Mouse (Mus musculus) embryonic facial prominence, embryonic 13.5 days (tissue): ENCODE data around the gene Dhrs4. TPM values are rescaled to one million over a fixed set of nuclear protein-coding genes. Genes with fewer than 3 reads are reported as not detected.

Source experiments
- ATAC-seq: fragments of 200-750 bp; cut with Nextera tagmentation; 2 replicates; pipeline ENCODE4 v1.8.0; 2017; ENCODE audit warnings: low read depth; ENCODE audit not compliant: insufficient number of reproducible peaks, insufficient read depth, low FRiP score, low TSS enrichment
- H3K27ac ChIP-seq: fragments of 300-500 bp; sonication (generic); 2 replicates; pipeline ENCODE4 v1.5.1; 2015; ENCODE audit warnings: moderate library complexity, mild to moderate bottlenecking, inconsistent platforms
- H3K27me3 ChIP-seq: fragments of 300-500 bp; sonication (generic); 2 replicates; pipeline ENCODE4 v1.6.1; 2015; ENCODE audit warnings: mild to moderate bottlenecking, inconsistent platforms
- H3K36me3 ChIP-seq: fragments of 300-500 bp; sonication (generic); 2 replicates; pipeline ENCODE4 v1.6.1; 2015; ENCODE audit warnings: mild to moderate bottlenecking, inconsistent platforms
- H3K4me1 ChIP-seq: fragments of 300-500 bp; sonication (generic); 2 replicates; pipeline ENCODE4 v1.6.1; 2015; ENCODE audit warnings: inconsistent platforms
- H3K4me2 ChIP-seq: fragments of 300-500 bp; sonication (generic); 2 replicates; pipeline ENCODE4 v1.6.1; 2015; ENCODE audit warnings: moderate library complexity, mild to moderate bottlenecking, inconsistent platforms
- H3K4me3 ChIP-seq: fragments of 300-500 bp; sonication (generic); 2 replicates; pipeline ENCODE4 v1.5.1; 2015; ENCODE audit warnings: mild to moderate bottlenecking, inconsistent platforms
- H3K9ac ChIP-seq: fragments of 300-500 bp; sonication (generic); 2 replicates; pipeline ENCODE4 v1.6.1; 2015; ENCODE audit warnings: mild to moderate bottlenecking, inconsistent platforms
- H3K9me3 ChIP-seq: fragments of 300-500 bp; sonication (generic); 2 replicates; pipeline ENCODE4 v1.6.1; 2016; ENCODE audit warnings: inconsistent platforms
- WGBS: fragments of 180-500 bp; shearing (Covaris S2); methylation state at CpG from one replicate; pipeline ENCODE4 v1.1.7; 2015; ENCODE audit warnings: mixed read lengths; 5-methylcytosine and 5-hydroxymethylcytosine counted together
- polyA plus RNA-seq: library from polyadenylated mRNA; unstranded; fragments of >200 nt; fragmentation: Nextera tagmentation; extraction: Ambion mirVana; gene quantifications from 2 replicates; pipeline ENCODE4 v1.2.1, GENCODE M21; 2015

Dhrs4 gene
- polyA plus RNA-seq, 1 experiment from 2014 or later: 98.6 TPM

DNA sequence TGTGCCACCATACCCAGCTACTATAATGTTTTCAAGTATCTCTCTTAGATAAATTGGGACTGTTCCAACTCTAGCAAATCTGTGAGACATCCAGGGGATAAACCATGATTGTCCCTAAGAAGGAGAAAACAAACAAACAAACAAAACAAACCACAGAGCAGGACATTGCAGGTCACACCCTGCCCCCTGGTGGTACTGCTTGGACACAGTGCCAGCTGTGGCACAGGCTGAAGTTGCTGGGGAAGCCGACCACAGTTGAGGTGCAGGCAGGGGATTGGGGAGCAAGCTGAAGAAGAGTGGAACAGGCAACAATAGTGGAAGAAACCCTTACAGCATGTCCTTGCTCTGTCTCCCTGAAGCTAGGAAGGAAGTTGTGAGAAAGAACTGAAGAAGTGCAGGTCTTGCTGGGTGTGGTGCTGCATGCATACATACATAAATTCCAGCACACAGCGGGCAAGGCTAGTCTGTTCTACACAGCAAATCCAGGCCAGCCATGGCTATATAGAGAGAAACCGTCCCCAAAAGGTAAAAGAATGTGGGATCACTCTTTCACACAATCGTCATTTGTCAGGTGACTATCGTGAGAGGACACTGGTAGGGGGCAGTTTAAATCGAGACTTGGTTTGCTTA, 57.7 kb downstream of the Dhrs4 start:
- H3K4me1 ChIP-seq: peaks cover 11% of the 10 kb centered on the region
- H3K4me3 ChIP-seq: no peak overlapping the region
- no peaks in the 10 kb centered on the region for H3K36me3 ChIP-seq
- 0 out of 2 replicates have a peak, but pooled peaks cover 2% of the 10 kb centered on the region for H3K27me3 ChIP-seq
- 50% methylated on average over 6 of the region's 6 CpGs for WGBS
- H3K4me2 ChIP-seq: no peak overlapping the region
- H3K27ac ChIP-seq: no peak overlapping the region
- no peaks in the 10 kb centered on the region for H3K9me3 ChIP-seq
- no peak overlapping the region for H3K9ac ChIP-seq
- ATAC-seq: no peak

Other genes starting within 250 kb of the Dhrs4 start
- 3.9 and 4.3 TPM in 2 replicates for gene Carmil3, start 11.9 kb downstream of the Dhrs4 start, polyA plus RNA-seq
- gene Cpne6, start 31.7 kb downstream of the Dhrs4 start, polyA plus RNA-seq: 0.60 and 0.83 TPM in 2 replicates
- not detected in 2 replicates for gene Nrl, start 46.2 kb downstream of the Dhrs4 start, polyA plus RNA-seq
- gene Pck2, start 61.5 kb downstream of the Dhrs4 start, polyA plus RNA-seq: 35.0 and 38.4 TPM in 2 replicates
- 57.3 and 66.5 TPM in 2 replicates for gene Dcaf11, start 81.2 kb downstream of the Dhrs4 start, polyA plus RNA-seq
- gene A730061H03Rik, start 81.6 kb downstream of the Dhrs4 start, polyA plus RNA-seq: 0.74 and 0.87 TPM in 2 replicates
- 4.1 and 5.3 TPM in 2 replicates for gene Fitm1, start 96.9 kb downstream of the Dhrs4 start, polyA plus RNA-seq
- gene Psme1, start 99.4 kb downstream of the Dhrs4 start, polyA plus RNA-seq: 141 and 152 TPM in 2 replicates
- 4.7 and 4.8 TPM in 2 replicates for gene Emc9, start 106.5 kb downstream of the Dhrs4 start, polyA plus RNA-seq
- 233 and 267 TPM in 2 replicates for gene Psme2, start 112.4 kb downstream of the Dhrs4 start, polyA plus RNA-seq
- gene Rnf31, start 113.0 kb downstream of the Dhrs4 start, polyA plus RNA-seq: 17.6 and 21.7 TPM in 2 replicates
- gene Irf9, start 124.8 kb downstream of the Dhrs4 start, polyA plus RNA-seq: 10.5 and 12.3 TPM in 2 replicates
- gene Rec8, start 139.3 kb downstream of the Dhrs4 start, polyA plus RNA-seq: 2.0 and 2.8 TPM in 2 replicates
- 95.1 and 111 TPM in 2 replicates for gene Ipo4, start 157.2 kb downstream of the Dhrs4 start, polyA plus RNA-seq
- gene Gm49378, start 159.1 kb downstream of the Dhrs4 start, polyA plus RNA-seq: 1.7 and 1.8 TPM in 2 replicates
- 106 and 117 TPM in 2 replicates for gene Tm9sf1, start 165.0 kb downstream of the Dhrs4 start, polyA plus RNA-seq
- gene Tssk4, start 171.4 kb downstream of the Dhrs4 start, polyA plus RNA-seq: 1.0 and 1.3 TPM in 2 replicates
- gene Mdp1, start 181.8 kb downstream of the Dhrs4 start, polyA plus RNA-seq: 66.1 and 70.6 TPM in 2 replicates
- 75.2 and 83.5 TPM in 2 replicates for gene Gmpr2, start 193.2 kb downstream of the Dhrs4 start, polyA plus RNA-seq
- 665 and 670 TPM in 2 replicates for gene Nedd8, start 193.4 kb downstream of the Dhrs4 start, polyA plus RNA-seq
- 38.7 and 46.6 TPM in 2 replicates for gene Tinf2, start 203.1 kb downstream of the Dhrs4 start, polyA plus RNA-seq
- 4.5 and 4.7 TPM in 2 replicates for gene Tgm1, start 235.2 kb downstream of the Dhrs4 start, polyA plus RNA-seq
- 27.6 and 32.2 TPM in 2 replicates for gene Rabggta, start 243.5 kb downstream of the Dhrs4 start, polyA plus RNA-seq